Mouse (Mus musculus): ENCODE measurements around the gene Gm43064. TPM values are rescaled to one million over a fixed set of nuclear protein-coding genes. Genes with fewer than 3 reads are reported as not detected.
A peak's percentile ranks its signal among the peaks of the same experiment; 100 is the strongest.

The Gm43064 gene
- total RNA-seq, 2 experiments from 2014 or later = 0.14 TPM; not detected in 1

GRCm38 (mm10) chr3:103853804-103854203, 44.4 kb downstream of the Gm43064 start:
- DNase-seq (ENCODE audit: low spot score) = no peak

GRCm38 (mm10) chr3:103857036-103857805, 47.8 kb downstream of the Gm43064 start:
- DNase-seq (ENCODE audit: low spot score) = no peak

- no peak for DNase-seq (ENCODE audit: low spot score)
Observed at GRCm38 (mm10) chr3:103857977-103858563, 48.7 kb downstream of the Gm43064 start.

DNA sequence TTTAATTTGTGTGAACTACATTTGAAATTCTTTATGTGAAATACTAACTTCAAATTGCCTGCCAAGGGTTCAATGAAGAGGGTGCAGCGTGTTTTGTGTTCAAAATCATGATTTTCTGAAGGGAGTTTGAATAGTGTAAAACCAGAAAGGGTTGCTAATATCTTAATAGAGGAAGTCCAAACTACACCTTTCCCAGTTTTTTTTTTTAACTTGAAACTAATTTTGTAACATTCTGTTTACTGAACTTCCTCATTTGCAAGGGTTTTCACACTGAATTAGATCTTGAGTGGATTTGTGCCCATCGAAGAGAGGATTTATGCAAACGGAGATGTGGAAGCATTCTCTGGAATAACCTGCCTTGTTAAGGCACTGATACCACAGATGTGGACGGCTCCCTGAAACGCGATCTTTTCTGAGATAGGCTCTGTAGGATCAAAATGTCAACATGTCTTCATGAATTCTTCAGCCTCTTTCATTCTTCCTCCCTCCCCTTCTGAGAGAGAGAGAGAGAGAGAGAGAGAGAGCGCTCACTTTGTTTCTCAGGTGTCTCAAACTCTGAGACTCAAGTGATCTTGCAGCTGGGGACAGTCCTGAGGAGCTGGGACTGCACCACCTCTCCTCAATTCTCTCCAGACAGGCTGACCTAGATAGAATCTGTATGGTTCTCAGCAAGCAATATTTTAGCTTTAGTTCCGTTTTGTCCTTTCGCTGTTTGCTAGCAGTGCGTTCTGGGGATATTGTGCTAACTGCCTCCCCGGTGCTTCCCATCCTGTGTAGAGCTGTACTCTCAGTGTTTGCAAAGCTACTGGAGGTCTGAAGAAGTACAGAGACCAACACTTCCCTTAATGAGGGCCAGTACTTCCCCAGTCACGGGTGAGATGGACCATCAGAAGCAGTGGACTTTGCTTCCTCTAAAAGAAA, 49.8 kb downstream of the Gm43064 start, which contains the start of gene Ptpn22:
Gene Ptpn22, plus strand, starts transcription at position 915 of the 921 bp plus-strand sequence.
- DNase-seq (ENCODE audit: low spot score) = no peak

DNA sequence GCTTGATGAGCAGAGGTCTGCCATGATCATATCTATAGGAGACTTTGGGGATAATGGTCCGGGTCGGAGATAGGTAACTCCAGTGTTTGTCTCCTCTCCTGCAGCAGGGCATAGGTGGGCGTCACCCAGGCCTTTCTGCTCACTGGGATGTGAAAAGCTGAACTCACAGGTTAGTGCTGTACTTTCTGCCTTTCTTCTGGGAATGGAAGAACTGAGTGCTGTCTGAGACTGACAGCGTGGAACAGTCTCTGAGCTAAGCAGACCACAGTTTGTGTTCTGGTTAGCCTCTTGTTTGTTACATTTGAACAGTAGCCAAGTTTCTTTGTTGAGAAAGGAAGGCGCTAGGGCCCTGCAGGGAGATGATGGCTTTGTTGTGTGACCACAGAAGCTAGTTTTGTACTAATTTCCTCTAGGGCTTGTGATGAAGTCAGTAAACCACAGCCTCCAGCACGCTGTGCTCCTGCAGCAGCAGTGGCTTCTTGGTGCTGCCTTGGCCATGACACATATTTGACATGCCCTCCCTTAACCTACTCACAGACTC, 50.5 kb downstream of the Gm43064 start:
- peak; percentile 4 for DNase-seq (ENCODE audit: low spot score)

GRCm38 (mm10) chr3:103862721-103863220, 53.4 kb downstream of the Gm43064 start:
- DNase-seq (ENCODE audit: low spot score) = no peak

GRCm38 (mm10) chr3:103864200-103864599, 54.8 kb downstream of the Gm43064 start:
- DNase-seq (ENCODE audit: low spot score) = no peak

DNA sequence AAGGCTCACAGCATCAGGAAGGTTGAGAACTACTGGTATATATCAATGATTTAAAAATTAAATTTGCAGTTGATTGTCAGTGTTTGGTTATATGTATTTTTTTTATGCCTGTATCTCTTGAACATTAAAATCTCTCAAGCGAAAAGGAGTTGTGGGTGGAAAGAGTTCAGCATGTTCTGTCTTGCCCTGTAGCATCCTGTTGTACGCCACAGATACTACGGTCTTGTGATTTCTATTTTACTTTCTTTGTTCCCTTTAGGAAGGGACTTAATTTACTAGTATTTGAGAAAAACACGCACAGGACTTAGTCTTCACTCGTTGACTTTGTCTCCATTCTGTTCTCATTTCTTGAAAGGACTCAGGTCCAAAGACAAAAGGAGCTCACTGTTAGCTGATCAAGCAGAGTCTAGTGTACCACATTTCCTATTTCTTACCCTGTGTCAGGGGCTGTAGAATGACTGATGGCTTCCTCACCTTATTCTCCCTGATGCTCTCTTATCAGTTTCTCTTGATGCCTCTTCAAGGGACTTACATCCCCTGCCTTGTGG, 58.1 kb downstream of the Gm43064 start:
- no peak for DNase-seq (ENCODE audit: low spot score)

GRCm38 (mm10) chr3:103868008-103868407, 58.6 kb downstream of the Gm43064 start:
- DNase-seq (ENCODE audit: low spot score) = no peak

DNA sequence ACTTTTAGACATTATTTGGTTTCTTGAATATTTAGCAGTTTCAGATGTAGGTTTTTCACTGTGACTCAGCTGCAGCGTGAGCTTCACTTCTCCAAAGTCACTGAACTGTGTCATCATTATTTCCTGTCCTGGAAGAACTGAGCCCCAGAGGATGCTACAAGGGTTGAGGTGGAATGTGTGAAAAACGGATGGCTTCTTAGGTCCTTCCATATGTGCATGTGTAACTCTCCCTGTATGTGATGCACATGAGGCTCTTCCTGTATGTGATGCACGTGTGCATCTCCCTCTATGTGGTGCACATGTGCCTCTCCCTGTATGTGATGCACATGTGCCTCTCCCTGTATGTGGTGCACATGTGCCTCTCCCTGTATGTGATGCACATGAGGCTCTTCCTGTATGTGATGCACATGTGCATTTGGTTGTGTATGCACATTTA, 63.3 kb downstream of the Gm43064 start:
- no peak for DNase-seq (ENCODE audit: low spot score)

GRCm38 (mm10) chr3:103874329-103874728, 65.0 kb downstream of the Gm43064 start:
- DNase-seq (ENCODE audit: low spot score) = no peak

- no peak for DNase-seq (ENCODE audit: low spot score)
Observed at GRCm38 (mm10) chr3:103885946-103886345, 76.6 kb downstream of the Gm43064 start.

DNA sequence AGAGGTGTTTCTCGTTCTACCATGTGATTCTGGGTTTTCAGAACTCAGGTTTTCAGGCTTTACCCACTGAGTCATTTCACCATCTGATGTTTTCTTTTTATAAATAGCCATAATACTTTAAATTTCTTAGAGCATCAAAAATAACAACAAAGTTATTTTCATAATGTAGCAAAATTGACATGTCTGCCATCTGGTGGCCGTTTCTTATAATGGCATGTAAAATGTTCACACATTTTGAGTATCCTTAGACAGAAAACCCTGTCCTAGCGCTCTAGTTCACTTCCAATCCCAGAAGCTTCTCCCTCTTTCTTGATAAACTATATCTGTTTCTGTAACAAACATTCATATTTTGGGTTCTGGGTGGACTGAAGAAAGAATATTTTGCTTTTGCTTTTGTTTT, 78.2 kb downstream of the Gm43064 start:
- DNase-seq (ENCODE audit: low spot score) = peak; percentile 45

Other genes with a start within 250 kb of the Gm43064 start
- gene Syt6, start 234.3 kb upstream of the Gm43064 start, total RNA-seq (2021) = not detected
- gene Atg4a-ps, start 163.5 kb upstream of the Gm43064 start, total RNA-seq (2021) = 1 to 10 TPM in 1 of 2 experiments, under 1 TPM in 1; 0.26 to 4.5 TPM
- gene Olfml3, start 71.6 kb upstream of the Gm43064 start, total RNA-seq (2021) = 1 to 10 TPM; 3.2 to 3.7 TPM
- not detected for gene Gm10964, start 70.2 kb upstream of the Gm43064 start, total RNA-seq (2021)
- gene Hipk1, start 18.0 kb upstream of the Gm43064 start, total RNA-seq (2021) = 10 to 100 TPM; 63.0 to 64.5 TPM
- gene Dclre1b, start 129 bp upstream of the Gm43064 start, total RNA-seq (2021) = 1 to 10 TPM; 4.3 to 5.5 TPM
- gene Ap4b1, start 53 bp upstream of the Gm43064 start, total RNA-seq (2021) = 1 to 10 TPM; 9.1 to 9.7 TPM
- under 1 TPM in 1 of 2 experiments, not detected in 1; 0.55 TPM for gene Bcl2l15, start 23.0 kb downstream of the Gm43064 start, total RNA-seq (2021)
- under 1 TPM; 0.17 to 0.25 TPM for gene Ptpn22, start 50.2 kb downstream of the Gm43064 start, total RNA-seq (2021)
- gene Rsbn1, start 104.5 kb downstream of the Gm43064 start, total RNA-seq (2021) = 1 to 10 TPM; 6.9 to 7.9 TPM
- 1 to 10 TPM; 3.8 to 4.1 TPM for gene Phtf1, start 158.5 kb downstream of the Gm43064 start, total RNA-seq (2021)